Mouse (Mus musculus) MEL (cell line): ENCODE measurements around the gene Notch2. TPM values are rescaled to one million over a fixed set of nuclear protein-coding genes. Genes with fewer than 3 reads are reported as not detected.

Experiments
- DNase-seq: peaks from one replicate; pipeline ENCODE4 v3.0.0; 2011; ENCODE audit warnings: low read depth, low spot score
- H3K27ac ChIP-seq: 2 replicates; pipeline ENCODE4 v1.5.1; 2012; ENCODE audit warnings: low read depth, mild to moderate bottlenecking, control low read depth, low read length, moderate library complexity; ENCODE audit not compliant: control insufficient read depth
- H3K27me3 ChIP-seq, 2 experiments: fragments of 150-350 bp in 1 of 2; sonication (generic) in 1 of 2; 2 replicates each; pipeline ENCODE4 v1.6.1; 2012; ENCODE audit warnings: low read length in 2 of 2, mild to moderate bottlenecking in 2 of 2, improper control_type of control experiment in 1 of 2, moderate library complexity in 1 of 2; ENCODE audit not compliant: insufficient read depth in 2 of 2, control insufficient read depth in 1 of 2
- H3K36me3 ChIP-seq, 2 experiments: 2 replicates each; pipeline ENCODE4 v1.6.1; 2012 to 2014; ENCODE audit warnings: low read length in 2 of 2, improper control_type of control experiment in 1 of 2, inconsistent platforms in 1 of 2, mild to moderate bottlenecking in 1 of 2; ENCODE audit not compliant: insufficient read depth in 2 of 2, control insufficient read depth in 1 of 2
- H3K4me1 ChIP-seq, 2 experiments: fragments of 150-350 bp in 1 of 2; sonication (generic) in 1 of 2; 2 replicates each; pipeline ENCODE4 v1.6.1; 2012; ENCODE audit warnings: low read length in 2 of 2, improper control_type of control experiment in 1 of 2, mild to moderate bottlenecking in 1 of 2; ENCODE audit not compliant: insufficient read depth in 2 of 2, control insufficient read depth in 1 of 2
- H3K4me3 ChIP-seq, 2 experiments: fragments of 150-350 bp in 1 of 2; sonication (generic) in 1 of 2; 2 replicates each; pipeline ENCODE4 v1.5.1; 2012; ENCODE audit warnings: low read depth in 2 of 2, low read length in 2 of 2, mild to moderate bottlenecking in 2 of 2, moderate library complexity in 2 of 2, control low read depth in 1 of 2, improper control_type of control experiment in 1 of 2; ENCODE audit not compliant: control insufficient read depth in 1 of 2, insufficient read depth in 1 of 2
- H3K79me2 ChIP-seq: 2 replicates; pipeline ENCODE4 v1.6.1; 2012; ENCODE audit warnings: mild to moderate bottlenecking, low read length, moderate library complexity; ENCODE audit not compliant: control insufficient read depth, poor library complexity, insufficient read depth
- H3K9ac ChIP-seq: 2 replicates; pipeline ENCODE4 v1.6.1; 2012; ENCODE audit warnings: low read depth, mild to moderate bottlenecking, control low read depth, low read length, moderate library complexity; ENCODE audit not compliant: control insufficient read depth, poor library complexity, severe bottlenecking
- H3K9me3 ChIP-seq: fragments of 150-350 bp; sonication (generic); replicated peaks from 2 replicates; pipeline ENCODE4 v1.6.1; 2012; ENCODE audit warnings: mild to moderate bottlenecking, low read length, improper control_type of control experiment, moderate library complexity; ENCODE audit not compliant: insufficient read depth
- BHLHE40 ChIP-seq: IDR thresholded peaks from 2 replicates; pipeline ENCODE4 v1.6.1; 2012; ENCODE audit warnings: low read depth, mild to moderate bottlenecking, inconsistent platforms, low read length, improper control_type of control experiment, borderline replicate concordance
- CHD2 ChIP-seq: IDR thresholded peaks from 2 replicates; pipeline ENCODE4 v1.6.1; 2011; ENCODE audit warnings: low read length, improper control_type of control experiment
- CTCF ChIP-seq, 3 experiments: IDR thresholded peaks in 2 of 3; conservative IDR thresholded peaks in 1 of 3; 2 replicates each; pipeline ENCODE4 v1.5.1; 2011 to 2012; ENCODE audit warnings: low read length in 3 of 3, low read depth in 2 of 3, mild to moderate bottlenecking in 2 of 3, improper control_type of control experiment in 1 of 3, inconsistent platforms in 1 of 3, mixed read lengths in 1 of 3, moderate library complexity in 1 of 3; ENCODE audit not compliant: control insufficient read depth in 1 of 3, insufficient read depth in 1 of 3, poor library complexity in 1 of 3, severe bottlenecking in 1 of 3
- ELF1 ChIP-seq: IDR thresholded peaks from 2 replicates; pipeline ENCODE4 v1.6.1; 2014; ENCODE audit warnings: low read depth, mild to moderate bottlenecking, inconsistent platforms, low read length, improper control_type of control experiment, moderate library complexity
- ETS1 ChIP-seq: IDR thresholded peaks from 2 replicates; pipeline ENCODE4 v1.6.1; 2012; ENCODE audit warnings: low read depth, mild to moderate bottlenecking, inconsistent platforms, low read length, improper control_type of control experiment, moderate library complexity
- GABPA ChIP-seq: IDR thresholded peaks from 2 replicates; pipeline ENCODE4 v1.6.1; 2012; ENCODE audit warnings: low read depth, mild to moderate bottlenecking, inconsistent platforms, low read length, improper control_type of control experiment, moderate library complexity
- GATA1 ChIP-seq: IDR thresholded peaks from 2 replicates; pipeline ENCODE4 v1.6.1; 2011; ENCODE audit warnings: low read depth, low read length, improper control_type of control experiment
- HCFC1 ChIP-seq: IDR thresholded peaks from 2 replicates; pipeline ENCODE4 v1.6.1; 2012; ENCODE audit warnings: low read depth, mild to moderate bottlenecking, inconsistent platforms, low read length, improper control_type of control experiment, moderate library complexity
- MAX ChIP-seq: IDR thresholded peaks from 2 replicates; pipeline ENCODE4 v1.6.1; 2011; ENCODE audit warnings: low read length, improper control_type of control experiment
- MAZ ChIP-seq: IDR thresholded peaks from 2 replicates; pipeline ENCODE4 v1.6.1; 2012; ENCODE audit warnings: low read depth, mild to moderate bottlenecking, inconsistent platforms, low read length, improper control_type of control experiment
- MEF2A ChIP-seq: IDR thresholded peaks from 2 replicates; pipeline ENCODE4 v1.6.1; 2014; ENCODE audit warnings: low read depth, mild to moderate bottlenecking, inconsistent platforms, low read length, improper control_type of control experiment; ENCODE audit not compliant: poor library complexity, insufficient replicate concordance, severe bottlenecking; ENCODE audit errors: extremely low read depth
- MXI1 ChIP-seq: IDR thresholded peaks from 2 replicates; pipeline ENCODE4 v1.6.1; 2011; ENCODE audit warnings: mild to moderate bottlenecking, low read depth, low read length, improper control_type of control experiment
- MYB ChIP-seq: IDR thresholded peaks from 2 replicates; pipeline ENCODE4 v1.6.1; 2011; ENCODE audit warnings: mild to moderate bottlenecking, low read depth, low read length, improper control_type of control experiment
- MYC ChIP-seq: IDR thresholded peaks from 2 replicates; pipeline ENCODE4 v1.6.1; 2011; ENCODE audit warnings: low read depth, mild to moderate bottlenecking, low read length, improper control_type of control experiment, moderate library complexity
- NELFE ChIP-seq: IDR thresholded peaks from 2 replicates; pipeline ENCODE4 v1.6.1; 2011; ENCODE audit warnings: low read depth, low read length, improper control_type of control experiment
- POLR2A ChIP-seq, 2 experiments: IDR thresholded peaks; 2 replicates each; pipeline ENCODE4 v1.6.1; 2011 to 2012; ENCODE audit warnings: low read length in 2 of 2, mild to moderate bottlenecking in 2 of 2, control low read depth in 1 of 2, improper control_type of control experiment in 1 of 2, low read depth in 1 of 2, moderate library complexity in 1 of 2; ENCODE audit not compliant: control insufficient read depth in 1 of 2, insufficient read depth in 1 of 2, poor library complexity in 1 of 2
- POLR2AphosphoS5 ChIP-seq: IDR thresholded peaks from 2 replicates; pipeline ENCODE4 v1.6.1; 2012; ENCODE audit warnings: low read depth, borderline replicate concordance, mild to moderate bottlenecking, inconsistent platforms, low read length, moderate library complexity, mixed read lengths
- RAD21 ChIP-seq: IDR thresholded peaks from 2 replicates; pipeline ENCODE4 v1.6.1; 2011; ENCODE audit warnings: mild to moderate bottlenecking, low read depth, low read length, improper control_type of control experiment
- RCOR1 ChIP-seq: IDR thresholded peaks from 2 replicates; pipeline ENCODE4 v1.6.1; 2012; ENCODE audit warnings: low read depth, mild to moderate bottlenecking, inconsistent platforms, low read length, improper control_type of control experiment
- SIN3A ChIP-seq: IDR thresholded peaks from 2 replicates; pipeline ENCODE4 v1.6.1; 2012; ENCODE audit warnings: low read length, improper control_type of control experiment, inconsistent platforms
- TAL1 ChIP-seq: IDR thresholded peaks from 2 replicates; pipeline ENCODE4 v1.6.1; 2012; ENCODE audit warnings: mild to moderate bottlenecking, inconsistent platforms, low read length, moderate library complexity, mixed read lengths
- TCF12 ChIP-seq: IDR thresholded peaks from 2 replicates; pipeline ENCODE4 v1.6.1; 2014; ENCODE audit warnings: low read depth, mild to moderate bottlenecking, inconsistent platforms, low read length, improper control_type of control experiment, moderate library complexity
- UBTF ChIP-seq: IDR thresholded peaks from 2 replicates; pipeline ENCODE4 v1.6.1; 2012; ENCODE audit warnings: low read depth, mild to moderate bottlenecking, inconsistent platforms, low read length, improper control_type of control experiment, moderate library complexity, borderline replicate concordance; ENCODE audit not compliant: insufficient read depth
- USF1 ChIP-seq: IDR thresholded peaks from 2 replicates; pipeline ENCODE4 v1.6.1; 2014; ENCODE audit warnings: low read depth, mild to moderate bottlenecking, inconsistent platforms, low read length, improper control_type of control experiment, moderate library complexity
- ZC3H11A ChIP-seq: IDR thresholded peaks from 2 replicates; pipeline ENCODE4 v1.6.1; 2012; ENCODE audit warnings: low read depth, mild to moderate bottlenecking, inconsistent platforms, low read length, improper control_type of control experiment
- ZMIZ1 ChIP-seq: IDR thresholded peaks from 2 replicates; pipeline ENCODE4 v1.6.1; 2012; ENCODE audit warnings: low read depth, mild to moderate bottlenecking, inconsistent platforms, low read length, improper control_type of control experiment, moderate library complexity
- ZNF384 ChIP-seq: IDR thresholded peaks from 2 replicates; pipeline ENCODE4 v1.6.1; 2012; ENCODE audit warnings: low read depth, mild to moderate bottlenecking, inconsistent platforms, low read length, improper control_type of control experiment
- polyA plus RNA-seq, 2 experiments: library from polyadenylated mRNA; stranded (reverse) in 1 of 2; unstranded in 1 of 2; fragments of >175 nt in 1 of 2; fragments of >200 nt in 1 of 2; gene quantifications; 2 replicates each; pipeline versions ENCODE4 v1.2.1 to v1.2.4; 2012; ENCODE audit warnings: low replicate concordance in 2 of 2, low read depth in 1 of 2; ENCODE audit not compliant: insufficient read length in 2 of 2, insufficient read depth in 1 of 2, missing spikeins in 1 of 2
- total RNA-seq: library from RNA; depleted of rRNA; stranded (reverse); fragments of 300-350 nt; gene quantifications from 2 replicates; pipeline ENCODE4 v1.2.3, GENCODE M21; 2012

The Notch2 gene
- total and polyA plus RNA-seq, 3 experiments, result 16.2 to 36.6 (median 16.6) TPM

DNA sequence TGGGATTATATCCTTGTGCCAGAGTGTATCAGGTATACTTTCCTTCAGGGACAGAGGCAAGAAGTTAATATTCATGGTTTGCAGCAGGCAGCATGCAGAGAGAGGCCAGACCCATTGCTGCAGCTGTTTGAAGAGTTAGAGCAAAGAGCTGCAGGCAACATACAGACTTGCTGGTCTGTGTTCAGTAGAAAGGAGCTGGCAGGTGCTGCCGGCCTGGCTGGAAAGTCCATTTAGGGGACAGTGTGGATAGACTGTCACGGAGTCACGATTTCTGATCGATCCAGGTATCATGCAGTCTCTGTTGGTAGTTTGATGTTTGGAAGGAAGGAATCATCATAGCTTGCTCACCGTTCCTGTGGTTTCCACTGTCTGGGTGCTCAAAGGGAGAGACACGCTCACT, 92.2 kb downstream of the Notch2 start:
- TF ChIP-seq POLR2AphosphoS5 (no peak), MYC (no peak), ZMIZ1 (no peak), BHLHE40 (no peak), MAX (no peak), USF1 (no peak), UBTF (no peak), HCFC1 (no peak), MYB (no peak), MXI1 (no peak), CTCF (IDR thresholded peaks at IDR 0.05 in 2 of 3, conservative IDR thresholded peaks at IDR 0.05 in 1 of 3; ENCODE audit: control insufficient read depth in 1 of 3, insufficient read depth in 1 of 3, low read depth in 2 of 3, low read length in 3 of 3, poor library complexity in 1 of 3, severe bottlenecking in 1 of 3) (no peak), RCOR1 (no peak), POLR2A (IDR thresholded peaks at IDR 0.05; ENCODE audit: control insufficient read depth in 1 of 2, insufficient read depth in 1 of 2, low read depth in 1 of 2, low read length in 2 of 2, poor library complexity in 1 of 2) (no peak), RAD21 (no peak), CHD2 (no peak), GABPA (no peak), SIN3A (no peak), NELFE (no peak), TAL1 (no peak), ZNF384 (no peak)
- peaks cover 0 to 13% of the 10 kb centered on the region in 2 experiments; a peak in 2 of 4 replicates for H3K36me3 ChIP-seq
- H3K9me3 ChIP-seq, result no peaks in the 10 kb centered on the region

DNA sequence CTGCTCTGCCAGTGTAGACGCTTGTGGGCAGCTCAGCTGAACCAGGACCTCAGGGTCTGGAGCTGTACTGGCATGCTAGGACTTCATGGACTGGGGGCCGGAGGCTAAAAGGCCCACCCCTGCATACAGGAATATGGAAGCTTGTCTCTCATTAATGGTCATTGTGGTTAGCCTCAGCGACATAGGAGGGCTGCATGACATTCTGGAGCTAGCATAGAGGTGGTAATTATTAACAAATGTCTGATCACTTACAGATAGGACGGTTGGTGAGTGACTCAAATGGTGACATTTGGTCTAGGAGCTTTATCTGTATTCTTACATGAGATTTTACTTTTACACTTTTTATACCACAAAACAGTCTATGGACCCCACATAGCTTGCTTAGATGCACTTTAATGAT, 92.8 kb downstream of the Notch2 start:
- Histone ChIP-seq H3K9me3 (no peaks in the 10 kb centered on the region), H3K9ac (no peak overlapping the region), H3K36me3 (peaks cover 0 to 18% of the 10 kb centered on the region in 2 experiments; a peak in 2 of 4 replicates), H3K79me2 (no peaks in the 10 kb centered on the region), H3K27ac (no peak overlapping the region), H3K27me3 (no peaks in the 10 kb centered on the region), H3K4me1 (no peaks in the 10 kb centered on the region), H3K4me3 (no peak overlapping the region)
- TF ChIP-seq MAZ (no peak), GATA1 (no peak), MXI1 (no peak), POLR2A (IDR thresholded peaks at IDR 0.05; ENCODE audit: control insufficient read depth in 1 of 2, insufficient read depth in 1 of 2, low read depth in 1 of 2, low read length in 2 of 2, poor library complexity in 1 of 2) (no peak), HCFC1 (no peak), TCF12 (no peak), ETS1 (no peak), ZC3H11A (no peak), CTCF (IDR thresholded peaks at IDR 0.05 in 2 of 3, conservative IDR thresholded peaks at IDR 0.05 in 1 of 3; ENCODE audit: control insufficient read depth in 1 of 3, insufficient read depth in 1 of 3, low read depth in 2 of 3, low read length in 3 of 3, poor library complexity in 1 of 3, severe bottlenecking in 1 of 3) (no peak), MYC (no peak), ELF1 (no peak), MEF2A (no peak)
- DNase-seq, result no peak

More for the DNA sequence above, 92.2 kb downstream of the Notch2 start:
- Histone ChIP-seq H3K4me3 (no peak overlapping the region), H3K79me2 (no peaks in the 10 kb centered on the region), H3K27me3 (no peaks in the 10 kb centered on the region), H3K4me1 (no peaks in the 10 kb centered on the region), H3K9ac (no peak overlapping the region), H3K27ac (no peak overlapping the region)
- no peak for DNase-seq
